Mouse (Mus musculus): ENCODE results near the gene Ticrr. TPM values are rescaled to one million over a fixed set of nuclear protein-coding genes. Genes with fewer than 3 reads are reported as not detected.

The Ticrr gene
- polyA plus RNA-seq, 1 experiment from 2014 or later = 1.4 TPM

GRCm38 (mm10) chr7:79705210-79705609, 45.2 kb downstream of the Ticrr start:
- no peak overlapping the region for H3K27ac ChIP-seq (replicated peaks)
- no peak overlapping the region for H3K4me3 ChIP-seq (ENCODE audit: low read depth, low read length)
- no peaks in the 10 kb centered on the region for H3K9me3 ChIP-seq (ENCODE audit: control insufficient read depth, low read length)
- no peaks in the 10 kb centered on the region for H3K4me1 ChIP-seq (replicated peaks; ENCODE audit: control insufficient read depth, insufficient read depth)
- WGBS = 87% methylated on average over 5 of the region's 5 CpGs
- TF ChIP-seq EP300 (optimal IDR thresholded peaks at IDR 0.05) (no peak), CTCF (IDR thresholded peaks at IDR 0.05; ENCODE audit: low read depth) (no peak)
- ATAC-seq (ENCODE audit: low FRiP score, low TSS enrichment) (no peak), DNase-seq (ENCODE audit: low spot score) (no peak)
- H3K4me2 ChIP-seq (replicated peaks; ENCODE audit: low read depth) = no peak overlapping the region
- H3K9ac ChIP-seq (ENCODE audit: low read length) = no peak overlapping the region
- peaks cover 10% of the 10 kb centered on the region; the same call in 1 of the 2 replicates for H3K36me3 ChIP-seq (ENCODE audit: control insufficient read depth, insufficient read depth, low read length)
- no peaks in the 10 kb centered on the region for H3K27me3 ChIP-seq (ENCODE audit: control insufficient read depth, insufficient read depth, low read length)

- Histone ChIP-seq H3K27me3 (ENCODE audit: control insufficient read depth, insufficient read depth, low read length) (no peaks in the 10 kb centered on the region), H3K4me3 (ENCODE audit: low read depth, low read length) (peak overlapping the region; percentile 40), H3K27ac (replicated peaks) (no peak overlapping the region), H3K4me1 (replicated peaks; ENCODE audit: control insufficient read depth, insufficient read depth) (no peaks in the 10 kb centered on the region), H3K36me3 (ENCODE audit: control insufficient read depth, insufficient read depth, low read length) (no peaks in the 10 kb centered on the region), H3K4me2 (replicated peaks; ENCODE audit: low read depth) (peak overlapping the region; percentile 65), H3K9ac (ENCODE audit: low read length) (peak overlapping the region; percentile 41; the same call in 1 of the 2 replicates), H3K9me3 (ENCODE audit: control insufficient read depth, low read length) (no peaks in the 10 kb centered on the region)
- TF ChIP-seq CTCF (IDR thresholded peaks at IDR 0.05; ENCODE audit: low read depth) (peak; percentile 63), EP300 (optimal IDR thresholded peaks at IDR 0.05) (no peak)
- DNase-seq (ENCODE audit: low spot score) (peak; percentile 53), ATAC-seq (ENCODE audit: low FRiP score, low TSS enrichment) (peak; percentile 67)
- 10% methylated on average over 53 of the region's 55 CpGs for WGBS
Observed at GRCm38 (mm10) chr7:79710130-79710607, 50.2 kb downstream of the Ticrr start.

GRCm38 (mm10) chr7:79710831-79711230, 50.8 kb downstream of the Ticrr start:
- Histone ChIP-seq H3K9me3 (ENCODE audit: control insufficient read depth, low read length) (no peaks in the 10 kb centered on the region), H3K36me3 (ENCODE audit: control insufficient read depth, insufficient read depth, low read length) (no peaks in the 10 kb centered on the region), H3K4me1 (replicated peaks; ENCODE audit: control insufficient read depth, insufficient read depth) (no peaks in the 10 kb centered on the region), H3K9ac (ENCODE audit: low read length) (no peak overlapping the region), H3K27ac (replicated peaks) (no peak overlapping the region), H3K4me3 (ENCODE audit: low read depth, low read length) (no peak overlapping the region), H3K4me2 (replicated peaks; ENCODE audit: low read depth) (no peak overlapping the region; the same call in 1 of the 2 replicates), H3K27me3 (ENCODE audit: control insufficient read depth, insufficient read depth, low read length) (no peaks in the 10 kb centered on the region)
- no peak for ATAC-seq (ENCODE audit: low FRiP score, low TSS enrichment)
- 65% methylated on average over 17 of the region's 17 CpGs for WGBS
- TF ChIP-seq EP300 (optimal IDR thresholded peaks at IDR 0.05) = no peak
- TF ChIP-seq CTCF (IDR thresholded peaks at IDR 0.05; ENCODE audit: low read depth) = no peak
- no peak for DNase-seq (ENCODE audit: low spot score)

- Histone ChIP-seq H3K4me2 (replicated peaks; ENCODE audit: low read depth) (peak within 1 kb of the TSS; percentile 85), H3K9me3 (ENCODE audit: control insufficient read depth, low read length) (no peaks in the 10 kb centered on the region), H3K4me1 (replicated peaks; ENCODE audit: control insufficient read depth, insufficient read depth) (no peaks in the 10 kb centered on the region), H3K27me3 (ENCODE audit: control insufficient read depth, insufficient read depth, low read length) (no peaks in the 10 kb centered on the region), H3K9ac (ENCODE audit: low read length) (peak within 1 kb of the TSS; percentile 73), H3K36me3 (ENCODE audit: control insufficient read depth, insufficient read depth, low read length) (no peaks in the 10 kb centered on the region), H3K4me3 (ENCODE audit: low read depth, low read length) (peak within 1 kb of the TSS; percentile 71), H3K27ac (replicated peaks) (no peak within 1 kb of the TSS)
- TF ChIP-seq CTCF (IDR thresholded peaks at IDR 0.05; ENCODE audit: low read depth) (no peak), EP300 (optimal IDR thresholded peaks at IDR 0.05) (no peak)
- DNase-seq (ENCODE audit: low spot score) (peak; percentile 87), ATAC-seq (ENCODE audit: low FRiP score, low TSS enrichment) (peak; percentile 93)
- WGBS = under 1% methylated on average over 50 of the region's 55 CpGs
Observed at GRCm38 (mm10) chr7:79715187-79715981, 55.4 kb downstream of the Ticrr start, which contains the start of gene Kif7. Gene Kif7 (minus strand): TSS chr7:79715720.

- H3K4me1 ChIP-seq (replicated peaks; ENCODE audit: control insufficient read depth, insufficient read depth) = no peaks in the 10 kb centered on the region
- no peaks in the 10 kb centered on the region for H3K9me3 ChIP-seq (ENCODE audit: control insufficient read depth, low read length)
- peak; percentile 41 for DNase-seq (ENCODE audit: low spot score)
- H3K9ac ChIP-seq (ENCODE audit: low read length) = peak overlapping the region; percentile 78
- TF ChIP-seq EP300 (optimal IDR thresholded peaks at IDR 0.05) (no peak), CTCF (IDR thresholded peaks at IDR 0.05; ENCODE audit: low read depth) (no peak)
- peak overlapping the region; percentile 75 for H3K4me3 ChIP-seq (ENCODE audit: low read depth, low read length)
- no peaks in the 10 kb centered on the region for H3K36me3 ChIP-seq (ENCODE audit: control insufficient read depth, insufficient read depth, low read length)
- peak overlapping the region; percentile 83 for H3K4me2 ChIP-seq (replicated peaks; ENCODE audit: low read depth)
- H3K27ac ChIP-seq (replicated peaks) = peak overlapping the region; percentile 56
- under 1% methylated on average over 48 of the region's 48 CpGs for WGBS
- no peaks in the 10 kb centered on the region; the same call in 1 of the 2 replicates for H3K27me3 ChIP-seq (ENCODE audit: control insufficient read depth, insufficient read depth, low read length)
- peak; percentile 69 for ATAC-seq (ENCODE audit: low FRiP score, low TSS enrichment)
Observed at GRCm38 (mm10) chr7:79721386-79721977, 61.5 kb downstream of the Ticrr start.
